Mouse (Mus musculus) kidney, adult 2 months (tissue): ENCODE data around the gene Rgs4. TPM values are rescaled to one million over a fixed set of nuclear protein-coding genes. Genes with fewer than 3 reads are reported as not detected.

Experiments
- DNase-seq: peaks from one replicate; pipeline ENCODE4 v3.0.0; 2021
- H3K27ac ChIP-seq: fragments of 200-500 bp; 2 replicates; pipeline ENCODE4 v1.5.1; 2012; ENCODE audit warnings: low read depth, low read length, control low read depth, inconsistent platforms; ENCODE audit not compliant: insufficient read depth
- H3K27me3 ChIP-seq: fragments of 200-500 bp; replicated peaks from 2 replicates; pipeline ENCODE4 v1.6.1; 2012; ENCODE audit warnings: mild to moderate bottlenecking, moderate library complexity, low read length, inconsistent platforms; ENCODE audit not compliant: control insufficient read depth, insufficient read depth
- H3K36me3 ChIP-seq: fragments of 200-500 bp; 2 replicates; pipeline ENCODE4 v1.6.1; 2012; ENCODE audit warnings: mild to moderate bottlenecking, moderate library complexity, low read length, inconsistent platforms; ENCODE audit not compliant: control insufficient read depth, insufficient read depth
- H3K4me1 ChIP-seq: fragments of 200-500 bp; 2 replicates; pipeline ENCODE4 v1.6.1; 2011; ENCODE audit warnings: low read length; ENCODE audit not compliant: control insufficient read depth, insufficient read depth
- H3K4me3 ChIP-seq: fragments of 200-500 bp; 2 replicates; pipeline ENCODE4 v1.5.1; 2011; ENCODE audit warnings: mild to moderate bottlenecking, low read depth, low read length, control low read depth; ENCODE audit not compliant: insufficient read depth
- CTCF ChIP-seq: fragments of 200-500 bp; conservative IDR thresholded peaks from 2 replicates; pipeline ENCODE4 v1.5.1; 2011; ENCODE audit warnings: low read depth, mild to moderate bottlenecking, control low read depth, low read length, moderate library complexity, mixed read lengths; ENCODE audit not compliant: insufficient read depth, insufficient read length
- POLR2A ChIP-seq: fragments of 200-500 bp; IDR thresholded peaks from one replicate; pipeline ENCODE4 v1.6.1; 2011; ENCODE audit warnings: low read depth, low read length, control low read depth
- WGBS: fragments of 180-500 bp; shearing (Covaris S2); methylation state at CpG from one replicate; pipeline ENCODE4 v1.1.7; 2018; 5-methylcytosine and 5-hydroxymethylcytosine counted together
- polyA plus RNA-seq: library from polyadenylated mRNA; depleted of rRNA; stranded (reverse); fragments of >200 nt; gene quantifications from 2 replicates; pipeline ENCODE4 v1.2.3, GENCODE M21; 2012

The Rgs4 gene
- polyA plus RNA-seq, 1 experiment: 1.8 TPM

GRCm38 (mm10) chr1:169730599-169731100, 16.8 kb downstream of the Rgs4 start:
- WGBS: 65% methylated on average over 7 of the region's 7 CpGs
- TF ChIP-seq POLR2A: no peak
- no peak for TF ChIP-seq CTCF
- DNase-seq: no peak
- H3K4me1 ChIP-seq: no peaks in the 10 kb centered on the region
- no peaks in the 10 kb centered on the region for H3K36me3 ChIP-seq
- no peaks in the 10 kb centered on the region for H3K27me3 ChIP-seq
- no peak overlapping the region for H3K27ac ChIP-seq
- H3K4me3 ChIP-seq: no peak overlapping the region

DNA sequence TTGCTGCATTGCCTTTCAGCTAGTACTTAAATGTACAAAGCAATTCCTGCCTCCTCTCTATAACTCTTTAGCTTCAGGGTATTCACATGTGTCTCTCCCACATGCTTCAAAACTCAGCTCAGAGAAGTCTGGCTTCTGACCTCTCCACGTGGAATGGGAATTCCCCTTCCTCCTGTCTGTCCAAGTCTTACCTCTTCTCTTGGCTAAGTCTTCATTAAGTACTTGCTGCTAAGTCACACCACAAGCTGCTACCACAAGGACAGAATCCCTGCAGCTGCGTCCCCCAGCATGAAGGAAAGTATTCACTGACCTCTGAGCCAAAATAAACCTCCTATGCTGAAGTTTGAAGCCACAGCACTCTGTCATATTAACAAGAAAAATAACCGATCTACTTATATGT, 21.1 kb downstream of the Rgs4 start:
- 63% methylated on average over 3 of the region's 3 CpGs for WGBS
- no peak for TF ChIP-seq CTCF
- TF ChIP-seq POLR2A: no peak
- no peak overlapping the region for H3K4me3 ChIP-seq
- H3K4me1 ChIP-seq: no peaks in the 10 kb centered on the region
- no peaks in the 10 kb centered on the region for H3K27me3 ChIP-seq
- H3K36me3 ChIP-seq: no peaks in the 10 kb centered on the region
- DNase-seq: no peak
- no peak overlapping the region for H3K27ac ChIP-seq

DNA sequence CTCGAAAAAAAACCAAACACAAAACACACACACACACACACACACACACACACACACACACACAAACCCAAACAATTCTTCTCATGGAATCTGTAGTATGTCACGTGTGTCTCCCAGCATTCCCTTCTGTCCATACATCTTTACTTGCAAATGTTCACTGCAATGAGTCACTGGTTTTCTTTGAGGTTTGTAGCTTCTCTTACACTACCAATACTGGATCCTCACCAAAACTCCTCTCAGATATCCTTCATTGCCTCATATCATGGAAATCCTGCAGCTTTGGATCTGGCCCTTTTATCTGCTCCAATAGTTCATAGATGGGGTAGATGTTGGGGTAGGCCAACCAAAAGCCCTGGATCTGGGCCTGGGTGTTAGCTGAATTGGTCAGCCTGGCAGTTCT, 25.6 kb downstream of the Rgs4 start:
- WGBS: 67% methylated on average over 2 of the region's 2 CpGs
- TF ChIP-seq CTCF: no peak
- no peak for TF ChIP-seq POLR2A
- Histone ChIP-seq H3K4me3 (no peak overlapping the region), H3K4me1 (no peaks in the 10 kb centered on the region), H3K27ac (no peak overlapping the region), H3K27me3 (no peaks in the 10 kb centered on the region), H3K36me3 (no peaks in the 10 kb centered on the region)
- no peak for DNase-seq

GRCm38 (mm10) chr1:169704395-169705087, 42.9 kb downstream of the Rgs4 start:
- WGBS: 81% methylated on average over 4 of the region's 4 CpGs
- TF ChIP-seq POLR2A: no peak
- no peak for TF ChIP-seq CTCF
- Histone ChIP-seq H3K4me3 (no peak overlapping the region), H3K27me3 (no peaks in the 10 kb centered on the region), H3K27ac (no peak overlapping the region), H3K36me3 (no peaks in the 10 kb centered on the region), H3K4me1 (no peaks in the 10 kb centered on the region)
- no peak for DNase-seq

DNA sequence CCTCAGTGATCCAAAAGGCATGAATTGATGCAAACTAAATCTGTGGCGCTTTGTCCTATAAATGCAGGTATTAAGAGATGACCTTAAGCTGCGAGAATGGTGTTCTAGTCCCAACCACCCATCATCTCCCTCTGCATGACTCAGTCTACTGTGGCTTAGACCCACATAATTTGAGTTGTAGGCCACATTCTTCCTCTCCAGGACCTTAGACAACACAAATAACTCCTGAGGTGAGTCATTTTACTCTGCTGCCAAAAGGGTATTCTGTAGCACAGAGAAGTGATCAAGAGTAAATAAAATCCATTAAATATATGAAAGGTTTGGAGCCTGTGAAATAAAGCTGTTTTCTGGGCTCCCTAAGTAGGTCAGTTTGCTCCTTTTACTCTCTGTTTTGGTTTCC, 48.3 kb downstream of the Rgs4 start:
- Histone ChIP-seq H3K27ac (no peak overlapping the region), H3K36me3 (no peaks in the 10 kb centered on the region)

DNA sequence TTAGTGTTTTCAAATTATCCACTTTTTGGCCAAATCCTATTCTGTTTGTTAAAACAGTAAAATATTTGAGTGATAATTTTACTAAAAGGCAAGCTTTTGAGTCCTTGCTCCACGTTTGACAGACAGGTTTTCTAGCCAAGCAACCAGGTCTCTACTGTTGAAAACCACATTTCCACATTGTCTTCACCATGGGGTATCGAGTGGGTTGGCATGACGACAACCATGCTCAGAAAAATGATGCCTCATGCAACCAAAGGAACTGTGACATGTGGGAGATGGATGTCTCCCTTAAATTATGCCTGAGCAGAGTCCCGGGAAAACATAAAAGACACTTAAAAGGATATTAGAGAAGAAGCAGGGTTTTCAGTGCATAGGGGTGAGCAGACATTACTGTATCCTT, 50.2 kb downstream of the Rgs4 start:
- Histone ChIP-seq H3K27ac (no peak overlapping the region), H3K27me3 (no peaks in the 10 kb centered on the region), H3K36me3 (no peaks in the 10 kb centered on the region), H3K4me1 (no peaks in the 10 kb centered on the region), H3K4me3 (no peak overlapping the region)
- 61% methylated on average over 4 of the region's 4 CpGs for WGBS
- no peak for TF ChIP-seq CTCF
- no peak for TF ChIP-seq POLR2A
- no peak for DNase-seq

More for the DNA sequence above, 48.3 kb downstream of the Rgs4 start:
- 92% methylated on average over 2 of the region's 2 CpGs for WGBS
- H3K4me1 ChIP-seq: no peaks in the 10 kb centered on the region
- no peak for DNase-seq
- TF ChIP-seq POLR2A (no peak), CTCF (no peak)
- no peaks in the 10 kb centered on the region for H3K27me3 ChIP-seq
- no peak overlapping the region for H3K4me3 ChIP-seq

GRCm38 (mm10) chr1:169695356-169695755, 52.1 kb downstream of the Rgs4 start:
- Histone ChIP-seq H3K27ac (no peak overlapping the region), H3K27me3 (no peaks in the 10 kb centered on the region), H3K36me3 (no peaks in the 10 kb centered on the region), H3K4me3 (no peak overlapping the region), H3K4me1 (no peaks in the 10 kb centered on the region)
- WGBS: 77% methylated on average over 3 of the region's 3 CpGs
- DNase-seq: no peak
- TF ChIP-seq POLR2A (no peak), CTCF (no peak)
